Mouse (Mus musculus) heart, embryonic 13.5 days (tissue): ENCODE results near the gene Tfeb. TPM values are rescaled to one million over a fixed set of nuclear protein-coding genes. Genes with fewer than 3 reads are reported as not detected.

Experiments used
- ATAC-seq: fragments of 200-750 bp; cut with Nextera tagmentation; 2 replicates; pipeline ENCODE4 v1.8.0; 2017; ENCODE audit warnings: moderate TSS enrichment; ENCODE audit not compliant: insufficient number of reproducible peaks, low FRiP score, low TSS enrichment; ENCODE audit errors: extremely low read depth
- H3K27ac ChIP-seq: fragments of 300-500 bp; sonication (generic); replicated peaks from 2 replicates; pipeline ENCODE4 v1.5.1; 2015; ENCODE audit warnings: moderate library complexity, mild to moderate bottlenecking, inconsistent platforms
- H3K27me3 ChIP-seq: fragments of 300-500 bp; sonication (generic); replicated peaks from 2 replicates; pipeline ENCODE4 v1.6.1; 2015; ENCODE audit warnings: mild to moderate bottlenecking, inconsistent platforms
- H3K36me3 ChIP-seq: fragments of 300-500 bp; sonication (generic); 2 replicates; pipeline ENCODE4 v1.6.1; 2015; ENCODE audit warnings: mild to moderate bottlenecking, inconsistent platforms
- H3K4me1 ChIP-seq: fragments of 300-500 bp; sonication (generic); 2 replicates; pipeline ENCODE4 v1.6.1; 2015; ENCODE audit warnings: inconsistent platforms
- H3K4me2 ChIP-seq: fragments of 300-500 bp; sonication (generic); 2 replicates; pipeline ENCODE4 v1.6.1; 2015; ENCODE audit warnings: inconsistent platforms, mild to moderate bottlenecking, moderate library complexity
- H3K4me3 ChIP-seq: fragments of 300-500 bp; sonication (generic); 2 replicates; pipeline ENCODE4 v1.5.1; 2015; ENCODE audit warnings: moderate library complexity, mild to moderate bottlenecking, inconsistent platforms
- H3K9ac ChIP-seq: fragments of 300-500 bp; sonication (generic); 2 replicates; pipeline ENCODE4 v1.6.1; 2015; ENCODE audit warnings: inconsistent platforms, mild to moderate bottlenecking, moderate library complexity
- H3K9me3 ChIP-seq: fragments of 300-500 bp; sonication (generic); 2 replicates; pipeline ENCODE4 v1.6.1; 2016; ENCODE audit warnings: inconsistent platforms
- WGBS: fragments of 180-500 bp; shearing (Covaris S2); methylation state at CpG from one replicate; pipeline ENCODE4 v1.1.7; 2015; ENCODE audit warnings: mixed read lengths; 5-methylcytosine and 5-hydroxymethylcytosine counted together
- polyA plus RNA-seq: library from polyadenylated mRNA; unstranded; fragments of >200 nt; fragmentation: Nextera tagmentation; extraction: Ambion mirVana; gene quantifications from 2 replicates; pipeline ENCODE4 v1.2.1, GENCODE M21; 2015

Tfeb gene
- polyA plus RNA-seq, 1 experiment from 2014 or later, result 21.1 TPM

DNA sequence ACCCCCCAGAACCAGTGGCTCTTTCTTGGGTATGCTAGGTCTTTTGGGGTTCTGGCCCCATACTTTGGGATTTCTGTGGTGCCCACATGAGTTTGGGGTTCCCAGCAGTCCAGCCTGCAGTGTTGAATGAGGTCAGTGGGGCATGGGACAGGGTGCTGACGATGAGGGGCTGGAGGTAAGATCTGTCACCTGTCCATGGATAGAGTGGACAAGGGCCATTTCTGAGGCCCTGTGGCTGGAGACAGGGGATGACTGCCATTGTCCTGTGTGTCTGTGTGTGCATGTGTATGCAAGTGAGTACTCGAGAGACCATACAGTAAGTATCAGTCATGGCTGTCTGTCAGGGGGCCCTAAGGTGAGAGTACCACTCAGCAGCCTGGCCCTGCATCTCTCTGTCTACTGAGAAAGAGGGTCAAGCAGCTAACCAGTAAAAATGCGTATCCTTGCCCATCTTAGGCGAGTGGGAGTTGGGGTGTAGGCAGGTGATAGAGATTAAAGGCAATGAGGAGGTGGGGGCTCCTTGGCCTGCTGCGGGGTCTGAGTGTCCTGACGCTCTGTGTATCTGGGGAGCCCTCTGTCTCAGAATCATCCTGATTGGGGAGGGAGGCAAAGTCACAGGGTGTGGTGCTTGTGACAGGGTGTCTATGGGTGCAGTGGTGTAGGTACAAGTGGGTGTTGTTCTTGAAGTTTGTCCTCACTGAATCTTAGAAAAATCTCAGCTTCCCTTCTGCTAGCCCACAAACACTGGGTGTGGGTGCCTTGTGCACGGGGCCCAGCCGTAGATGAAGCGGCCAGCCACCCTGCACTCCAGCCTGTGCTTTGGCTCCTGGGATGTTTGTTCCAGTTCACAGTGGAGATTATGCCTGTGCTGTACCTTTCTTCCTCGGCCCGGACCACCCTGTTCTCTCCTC lies 32.8 kb downstream of the Tfeb start:
- H3K4me3 ChIP-seq, result no peak overlapping the region
- H3K27me3 ChIP-seq, result no peaks in the 10 kb centered on the region
- H3K9me3 ChIP-seq, result peaks cover 13% of the 10 kb centered on the region; the same call in 1 of the 2 replicates
- ATAC-seq, result no peak
- peaks cover 19% of the 10 kb centered on the region for H3K4me1 ChIP-seq
- WGBS, result 82% methylated on average over 11 of the region's 11 CpGs
- H3K9ac ChIP-seq, result peak overlapping the region; percentile 39; the same call in 1 of the 2 replicates
- peaks cover 11% of the 10 kb centered on the region for H3K36me3 ChIP-seq
- H3K27ac ChIP-seq, result no peak overlapping the region
- no peak overlapping the region for H3K4me2 ChIP-seq

DNA sequence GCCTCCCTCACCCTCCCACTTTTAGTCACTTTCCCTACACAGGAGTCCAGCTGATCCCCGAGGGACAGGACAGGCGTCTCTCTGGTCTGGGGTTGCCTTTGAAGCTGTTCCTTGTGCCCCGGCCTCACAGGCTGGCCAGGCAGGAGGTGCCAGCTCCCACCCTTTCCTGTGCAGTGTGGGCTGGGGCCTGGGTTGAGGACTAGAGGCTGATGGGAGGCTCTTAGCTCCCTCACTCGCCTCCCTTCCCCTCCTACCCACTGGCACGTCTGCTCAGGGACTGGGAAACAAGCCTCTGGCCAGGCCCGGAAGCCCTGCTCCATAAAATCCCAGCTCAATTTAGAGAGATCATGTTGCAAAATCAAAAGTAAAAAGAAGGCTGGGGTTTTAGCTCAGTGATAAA lies 36.8 kb downstream of the Tfeb start:
- Histone ChIP-seq H3K9ac (no peak overlapping the region), H3K4me1 (peaks cover 21% of the 10 kb centered on the region), H3K4me3 (no peak overlapping the region), H3K27ac (no peak overlapping the region), H3K36me3 (peaks cover 11% of the 10 kb centered on the region), H3K9me3 (peaks cover 13% of the 10 kb centered on the region; the same call in 1 of the 2 replicates), H3K27me3 (no peaks in the 10 kb centered on the region), H3K4me2 (no peak overlapping the region)
- no peak for ATAC-seq
- 65% methylated on average over 6 of the region's 6 CpGs for WGBS

DNA sequence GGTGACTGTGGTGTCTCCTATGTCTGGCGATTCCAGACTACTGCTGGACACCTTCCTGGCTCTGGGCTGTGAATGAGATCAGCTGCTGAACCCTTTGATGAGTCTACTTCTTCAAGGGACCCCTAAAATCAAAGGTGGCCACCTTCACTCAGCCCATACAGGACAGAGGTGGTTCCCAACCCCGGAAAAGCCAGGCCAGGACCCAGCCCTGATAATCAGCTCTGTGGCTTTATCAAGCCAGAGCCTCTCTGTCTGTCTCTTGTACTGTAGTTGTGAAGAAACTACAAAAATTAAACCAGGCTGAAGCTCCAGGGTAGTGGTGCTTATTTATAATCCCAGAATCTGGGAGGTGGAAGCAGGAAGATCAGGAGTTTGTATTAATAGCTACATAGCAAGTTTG lies 40.3 kb downstream of the Tfeb start:
- H3K4me2 ChIP-seq, result no peak overlapping the region
- H3K9ac ChIP-seq, result peak overlapping the region; percentile 24; the same call in 1 of the 2 replicates
- peaks cover 7% of the 10 kb centered on the region for H3K36me3 ChIP-seq
- H3K9me3 ChIP-seq, result peaks cover 6% of the 10 kb centered on the region; the same call in 1 of the 2 replicates
- no peak overlapping the region for H3K27ac ChIP-seq
- 32% methylated on average over 2 of the region's 2 CpGs for WGBS
- peaks cover 18% of the 10 kb centered on the region for H3K4me1 ChIP-seq
- H3K4me3 ChIP-seq, result no peak overlapping the region
- no peaks in the 10 kb centered on the region for H3K27me3 ChIP-seq
- no peak for ATAC-seq

DNA sequence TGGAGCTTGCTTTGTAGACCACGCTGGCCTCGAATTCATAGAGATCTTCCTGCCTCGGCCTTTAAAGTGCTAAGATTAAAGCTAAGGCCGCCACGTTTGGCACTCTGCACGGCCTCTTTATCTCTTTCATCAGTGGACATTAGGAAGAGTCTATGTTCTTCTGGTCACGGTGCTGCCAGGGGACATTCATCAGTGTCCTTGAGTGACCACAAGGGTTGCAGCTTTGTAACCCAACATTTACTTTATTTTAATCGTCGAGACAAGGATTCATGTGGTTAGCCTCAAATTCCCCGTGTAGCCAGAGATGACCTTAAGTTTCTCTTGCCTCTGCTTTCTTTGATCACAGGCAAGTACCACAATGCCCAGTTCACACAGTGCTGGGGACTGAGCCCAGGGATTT lies 43.6 kb downstream of the Tfeb start:
- WGBS, result 78% methylated on average over 10 of the region's 10 CpGs
- Histone ChIP-seq H3K4me2 (no peak overlapping the region), H3K4me1 (peaks cover 22% of the 10 kb centered on the region), H3K4me3 (no peak overlapping the region), H3K9me3 (no peaks in the 10 kb centered on the region), H3K27ac (no peak overlapping the region), H3K36me3 (no peaks in the 10 kb centered on the region; the same call in 1 of the 2 replicates), H3K27me3 (no peaks in the 10 kb centered on the region), H3K9ac (no peak overlapping the region)
- no peak for ATAC-seq

DNA sequence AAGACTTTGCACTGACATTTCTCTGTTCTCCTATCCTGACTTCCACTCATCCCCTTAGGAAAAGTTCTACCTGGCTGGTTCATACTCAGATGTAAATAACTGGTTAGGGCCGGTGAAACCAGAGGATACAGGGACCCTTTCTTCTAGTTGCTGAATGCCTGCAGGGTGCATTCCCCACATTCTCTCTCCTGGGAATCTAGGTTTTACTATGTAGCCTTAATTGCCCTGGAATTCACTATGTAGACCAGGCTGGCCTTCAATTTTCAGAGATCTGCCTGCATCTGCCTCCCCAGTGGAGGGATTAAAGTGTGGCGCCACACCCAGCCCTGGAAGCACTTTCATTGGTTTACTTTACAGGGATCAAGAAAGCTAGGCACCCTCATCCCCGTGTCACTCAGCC lies 45.7 kb downstream of the Tfeb start:
- Histone ChIP-seq H3K4me1 (peaks cover 13% of the 10 kb centered on the region), H3K4me2 (no peak overlapping the region), H3K9me3 (no peaks in the 10 kb centered on the region), H3K27me3 (peaks cover 5% of the 10 kb centered on the region; the same call in 1 of the 2 replicates), H3K36me3 (no peaks in the 10 kb centered on the region; the same call in 1 of the 2 replicates), H3K9ac (no peak overlapping the region), H3K4me3 (no peak overlapping the region), H3K27ac (no peak overlapping the region)
- WGBS, result 76% methylated on average over 3 of the region's 3 CpGs
- ATAC-seq, result no peak

DNA sequence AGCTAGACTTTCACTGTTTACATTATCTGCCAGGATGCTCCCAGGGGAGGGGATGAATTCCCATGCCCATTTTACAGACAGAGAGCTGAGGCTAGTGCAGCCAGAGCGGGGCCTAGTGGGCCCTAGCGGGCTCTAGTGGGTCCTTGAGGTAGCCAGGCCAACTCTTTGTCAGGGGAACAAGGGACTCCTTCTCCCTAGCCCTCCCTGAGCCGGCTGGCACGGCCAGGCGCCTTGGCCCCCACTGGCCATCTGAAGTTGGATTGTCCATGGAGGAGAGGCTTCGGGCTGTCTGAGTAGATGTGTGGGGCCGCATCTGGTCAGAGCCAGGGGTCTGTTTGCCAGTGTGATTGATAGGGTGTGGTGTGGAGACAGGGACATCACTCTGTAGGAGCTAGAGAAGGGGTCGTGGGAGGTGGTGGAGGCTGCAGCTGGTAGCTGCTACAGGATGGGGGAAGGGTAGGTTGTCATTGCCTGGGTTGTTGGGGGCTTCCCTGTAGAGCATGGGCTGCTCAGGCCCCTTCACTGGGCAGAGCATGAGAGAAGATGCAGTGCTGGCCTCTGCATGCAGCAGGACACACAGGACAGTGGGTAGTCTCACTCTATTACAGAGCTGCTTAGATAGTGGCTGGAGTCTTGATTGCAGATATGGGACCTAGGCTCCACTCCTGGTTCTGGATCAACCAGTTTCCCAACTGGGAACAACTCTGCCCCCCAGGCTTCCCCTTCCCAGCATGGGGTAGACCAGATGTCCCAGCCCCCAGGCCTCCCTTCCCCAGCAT lies 46.8 kb downstream of the Tfeb start:
- Histone ChIP-seq H3K4me3 (no peak overlapping the region), H3K27me3 (peaks cover 5% of the 10 kb centered on the region; the same call in 1 of the 2 replicates), H3K36me3 (peaks cover 2% of the 10 kb centered on the region; the same call in 1 of the 2 replicates), H3K9ac (0 out of 2 replicates have a peak overlapping the region, but pooled peaks have one; percentile 19), H3K4me1 (peaks cover 24% of the 10 kb centered on the region), H3K4me2 (no peak overlapping the region), H3K27ac (no peak overlapping the region), H3K9me3 (no peaks in the 10 kb centered on the region)
- no peak for ATAC-seq
- 74% methylated on average over 8 of the region's 8 CpGs for WGBS

DNA sequence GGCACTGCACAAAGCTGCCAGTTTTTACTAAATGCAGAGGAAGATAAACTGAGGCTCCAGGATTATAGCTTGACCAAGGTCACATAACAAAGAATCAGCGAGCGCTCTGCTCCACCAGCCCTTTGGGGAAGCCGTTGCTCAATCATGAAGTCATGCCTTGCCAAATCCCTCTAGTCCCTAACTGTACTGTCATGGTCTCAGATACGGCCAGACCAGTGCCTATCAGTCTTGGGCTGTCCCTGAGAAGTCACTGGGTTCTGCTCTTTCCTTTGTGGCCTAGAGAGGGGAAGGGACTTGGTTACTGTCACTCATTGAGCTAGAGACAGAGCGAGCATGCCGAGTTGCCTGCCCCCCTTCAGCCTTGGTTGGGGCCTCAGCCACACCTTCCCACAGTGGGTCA lies 47.6 kb downstream of the Tfeb start:
- 72% methylated on average over 6 of the region's 6 CpGs for WGBS
- Histone ChIP-seq H3K9me3 (no peaks in the 10 kb centered on the region), H3K4me3 (no peak overlapping the region), H3K27me3 (peaks cover 5% of the 10 kb centered on the region; the same call in 1 of the 2 replicates), H3K36me3 (peaks cover 8% of the 10 kb centered on the region; the same call in 1 of the 2 replicates), H3K9ac (no peak overlapping the region), H3K4me2 (no peak overlapping the region), H3K27ac (no peak overlapping the region), H3K4me1 (peaks cover 25% of the 10 kb centered on the region)
- no peak for ATAC-seq

DNA sequence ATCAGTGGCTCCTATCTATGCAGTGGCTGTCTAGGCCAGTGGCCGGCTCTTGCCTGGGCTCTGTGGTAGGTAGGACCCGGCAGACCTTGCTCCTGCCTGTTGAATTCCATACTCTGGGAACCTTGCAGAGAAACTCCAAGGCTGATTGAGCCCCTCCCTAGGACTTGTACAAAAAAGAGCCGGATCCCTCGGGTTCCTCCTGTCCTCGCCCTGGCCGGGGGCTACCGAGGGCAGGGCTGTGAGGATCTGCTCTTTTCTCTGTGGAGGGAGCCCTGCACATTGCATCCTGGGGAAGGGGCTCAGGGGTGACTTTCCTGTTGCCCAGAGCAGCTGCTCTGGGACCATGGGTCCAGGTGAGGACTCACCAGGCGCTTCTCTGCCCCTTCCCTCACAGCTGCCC lies 50.8 kb downstream of the Tfeb start:
- peaks cover 26% of the 10 kb centered on the region for H3K4me1 ChIP-seq
- peaks cover 5% of the 10 kb centered on the region; the same call in 1 of the 2 replicates for H3K27me3 ChIP-seq
- ATAC-seq, result no peak
- no peaks in the 10 kb centered on the region for H3K9me3 ChIP-seq
- 46% methylated on average over 8 of the region's 8 CpGs for WGBS
- H3K27ac ChIP-seq, result no peak overlapping the region
- H3K4me2 ChIP-seq, result no peak overlapping the region
- peaks cover 25% of the 10 kb centered on the region for H3K36me3 ChIP-seq
- peak overlapping the region; percentile 25; the same call in 1 of the 2 replicates for H3K9ac ChIP-seq
- H3K4me3 ChIP-seq, result no peak overlapping the region

DNA sequence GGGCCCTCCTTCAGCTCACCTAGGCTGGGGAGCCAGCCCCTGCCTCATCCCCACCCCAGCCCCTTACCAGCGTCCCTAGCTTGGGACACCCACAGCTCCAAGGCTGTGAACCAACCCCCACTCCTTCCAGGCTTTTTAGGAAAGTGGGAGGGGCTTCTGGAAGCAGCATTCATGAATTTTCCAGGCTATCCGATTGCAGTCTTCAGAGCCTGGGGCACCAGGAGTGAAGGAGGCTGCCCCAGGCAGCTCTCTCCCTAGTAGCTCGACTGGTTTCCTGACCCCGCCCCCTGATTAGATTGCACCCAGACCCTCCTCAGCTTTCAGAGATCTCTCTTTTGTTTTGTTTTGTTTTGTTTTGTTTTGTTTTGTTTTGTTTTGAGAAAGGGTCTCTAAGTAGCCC lies 51.5 kb downstream of the Tfeb start:
- 11% methylated on average over 4 of the region's 4 CpGs for WGBS
- H3K27ac ChIP-seq, result no peak overlapping the region
- no peak overlapping the region for H3K4me3 ChIP-seq
- H3K27me3 ChIP-seq, result peaks cover 5% of the 10 kb centered on the region; the same call in 1 of the 2 replicates
- no peak overlapping the region for H3K4me2 ChIP-seq
- H3K9me3 ChIP-seq, result no peaks in the 10 kb centered on the region
- no peak overlapping the region for H3K9ac ChIP-seq
- no peak for ATAC-seq
- peaks cover 25% of the 10 kb centered on the region for H3K36me3 ChIP-seq
- peaks cover 32% of the 10 kb centered on the region for H3K4me1 ChIP-seq

DNA sequence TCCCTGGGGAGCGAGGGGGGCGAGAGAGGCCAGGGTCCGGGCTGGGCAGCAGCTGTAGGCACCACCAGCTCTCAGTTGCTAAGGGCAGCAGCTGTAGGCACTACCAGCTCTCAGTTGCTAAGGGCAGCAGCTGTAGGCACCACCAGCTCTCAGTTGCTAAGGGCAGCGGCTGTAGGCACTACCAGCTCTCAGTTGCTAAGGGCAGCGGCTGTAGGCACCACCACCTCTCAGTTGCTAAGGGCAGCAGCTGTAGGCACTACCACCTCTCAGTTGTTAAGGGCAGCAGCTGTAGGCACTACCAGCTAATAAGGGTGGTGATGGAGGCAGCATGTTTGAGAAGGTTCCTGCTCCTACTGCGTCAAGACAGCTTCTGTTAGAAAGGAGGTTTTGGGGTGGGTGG lies 52.2 kb downstream of the Tfeb start:
- Histone ChIP-seq H3K27me3 (peaks cover 5% of the 10 kb centered on the region; the same call in 1 of the 2 replicates), H3K4me3 (no peak overlapping the region), H3K9ac (no peak overlapping the region), H3K4me2 (no peak overlapping the region), H3K9me3 (no peaks in the 10 kb centered on the region), H3K36me3 (peaks cover 25% of the 10 kb centered on the region), H3K27ac (no peak overlapping the region), H3K4me1 (peaks cover 39% of the 10 kb centered on the region)
- no peak for ATAC-seq
- WGBS, result 71% methylated on average over 6 of the region's 6 CpGs
